Comparison of ENCODE assay signal across 10 mouse cellular contexts in the genomic region with DNA sequence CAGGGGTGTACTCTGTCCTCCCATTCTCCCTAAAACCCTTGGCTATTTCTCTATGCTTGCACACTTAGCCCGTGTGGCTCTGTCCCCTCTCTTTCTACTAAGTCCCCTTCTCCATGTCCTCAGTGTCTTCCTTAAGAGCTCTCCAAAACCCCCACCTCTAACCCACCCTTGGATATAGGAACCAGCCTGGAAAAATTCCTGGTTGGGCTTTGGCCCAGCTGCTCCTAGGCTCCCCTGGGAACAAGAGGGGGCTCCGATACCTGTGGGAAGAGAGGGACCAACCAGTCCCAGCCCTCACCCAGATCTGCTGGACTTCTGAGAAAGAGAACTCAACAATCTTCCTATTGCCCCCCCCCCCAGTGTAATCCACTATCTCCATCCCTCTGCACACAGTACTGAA. TPM values are rescaled to one million over a fixed set of nuclear protein-coding genes. Genes with fewer than 3 reads are reported as not detected.
DNase-seq lines count a peak whose midpoint lies in the region; ATAC-seq and TF ChIP-seq lines count a peak whose summit lies in the region.
"Had no signal": no experiment of that assay in that cellular context is flagged by ENCODE, and none has a peak within 500 bp of the region (broad histone marks: within the 10 kb centered on the region; RNA-seq: fewer than 3 reads in every experiment).

No protein-coding gene starts in this region.

- no peak for TF ChIP-seq CTCF in intestine, postnatal 0 days (IDR thresholded peaks at IDR 0.05; ENCODE audit: low read depth)

- peaks cover 30% of the 10 kb centered on the region for H3K4me1 ChIP-seq in intestine, embryonic 14.5 days (replicated peaks; ENCODE audit: control insufficient read depth, insufficient read depth, low read length)
- H3K4me1 ChIP-seq in intestine, postnatal 0 days (replicated peaks; ENCODE audit: control insufficient read depth, insufficient read depth, low read length) = peaks cover 2% of the 10 kb centered on the region; the same call in 1 of the 2 replicates
- H3K4me1 ChIP-seq in limb, embryonic 10.5 days = peaks cover 41% of the 10 kb centered on the region

- no peaks in the 10 kb centered on the region for H3K9me3 ChIP-seq in intestine, embryonic 14.5 days (ENCODE audit: control insufficient read depth, low read length)
- no peaks in the 10 kb centered on the region for H3K9me3 ChIP-seq in intestine, postnatal 0 days (ENCODE audit: control insufficient read depth)
- H3K9me3 ChIP-seq in limb, embryonic 10.5 days (replicated peaks) = no peaks in the 10 kb centered on the region

- H3K4me2 ChIP-seq in intestine, embryonic 14.5 days (ENCODE audit: low read length) = peak overlapping the region; percentile 55; the same call in 1 of the 2 replicates
- no peak overlapping the region for H3K4me2 ChIP-seq in intestine, postnatal 0 days (replicated peaks; ENCODE audit: low read depth)

- no peak overlapping the region for H3K9ac ChIP-seq in intestine, embryonic 14.5 days (ENCODE audit: low read length)
- H3K9ac ChIP-seq in intestine, postnatal 0 days (ENCODE audit: low read depth, low read length) = no peak overlapping the region

- ATAC-seq in intestine, embryonic 14.5 days (replicated peaks; ENCODE audit: low FRiP score, low TSS enrichment, low read depth) = no peak
- ATAC-seq in intestine, postnatal 0 days = no peak

- no peaks in the 10 kb centered on the region for H3K27me3 ChIP-seq in intestine, embryonic 14.5 days (replicated peaks; ENCODE audit: control insufficient read depth, insufficient read depth, low read length)
- H3K27me3 ChIP-seq in intestine, postnatal 0 days (replicated peaks; ENCODE audit: control insufficient read depth, insufficient read depth, low read length) = no peaks in the 10 kb centered on the region
- H3K27me3 ChIP-seq in limb, embryonic 10.5 days (ENCODE audit: low read depth, poor library complexity, severe bottlenecking) = peaks cover 14% of the 10 kb centered on the region

- H3K36me3 ChIP-seq in intestine, embryonic 14.5 days (ENCODE audit: control insufficient read depth, insufficient read depth, low read length) = no peaks in the 10 kb centered on the region
- H3K36me3 ChIP-seq in intestine, postnatal 0 days (ENCODE audit: control insufficient read depth, insufficient read depth) = no peaks in the 10 kb centered on the region
- H3K36me3 ChIP-seq in limb, embryonic 10.5 days = 0 out of 2 replicates have a peak, but pooled peaks cover 3% of the 10 kb centered on the region

- WGBS in intestine, embryonic 14.5 days = 24% methylated on average over 2 of the region's 2 CpGs
- WGBS in intestine, postnatal 0 days = 61% methylated on average over 2 of the region's 2 CpGs
- 24% methylated on average over 2 of the region's 2 CpGs for WGBS in limb, embryonic 10.5 days

- peak; percentile 43 for DNase-seq in cerebellum, adult 9-10 months
- DNase-seq in cerebellum, adult 8-10 months = no peak
- DNase-seq in intestine, embryonic 14.5 days (ENCODE audit: low spot score) = no peak
- DNase-seq in 3T3-L1 (ENCODE audit: low read depth, low spot score) = peak; percentile 49
- no peak for DNase-seq in limb, embryonic 10.5 days (ENCODE audit: low spot score)
- DNase-seq in spleen, adult 18-20 months = no peak
- no peak for DNase-seq in gastrocnemius, postnatal 4 days (ENCODE audit: low spot score in 2 of 2)
- DNase-seq: layer of hippocampus, adult 9-11 months; lung, adult 2 months had no signal

- H3K27ac ChIP-seq in intestine, embryonic 14.5 days (ENCODE audit: low read depth) = 0 out of 2 replicates have a peak overlapping the region, but pooled peaks have one; percentile 1
- H3K27ac ChIP-seq in intestine, postnatal 0 days (ENCODE audit: low read depth, low read length) = no peak overlapping the region
- H3K27ac ChIP-seq in limb, embryonic 10.5 days = 0 out of 2 replicates have a peak overlapping the region, but pooled peaks have one; percentile 98

- no peak overlapping the region for H3K4me3 ChIP-seq in intestine, embryonic 14.5 days (ENCODE audit: low read depth, low read length)
- H3K4me3 ChIP-seq in intestine, postnatal 0 days (ENCODE audit: low read depth, low read length) = no peak overlapping the region
- H3K4me3 ChIP-seq in limb, embryonic 10.5 days = no peak overlapping the region

RNA-seq across cellular contexts. Expression of a gene that starts 1.4 kb away (rescaled TPM):
- polyA plus RNA-seq in intestine, embryonic 14.5 days (2014; fragmentation: Nextera tagmentation; extraction: Ambion mirVana) = 5.2 and 6.5 TPM in 2 replicates
- polyA plus RNA-seq in intestine, postnatal 0 days (2015; fragmentation: Nextera tagmentation; extraction: Ambion mirVana) = 5.9 and 8.2 TPM in 2 replicates
- 2.0 and 3.1 TPM in 2 replicates for polyA plus RNA-seq in limb, embryonic 10.5 days (2016; fragmentation: Nextera tagmentation; extraction: Ambion mirVana)
- total RNA-seq in gastrocnemius, postnatal 4 days (2021) = 100 to 1,000 TPM in 1 of 2 experiments, 10 to 100 TPM in 1; 97.0 to 100 TPM

Comparison
In these comparisons a context has a peak if more than half of its experiments do, and no peak if none do; other contexts are left out.
1. DNase-seq: peak in cerebellum, adult 9-10 months (single experiment) and 3T3-L1 (single experiment); none in cerebellum, adult 8-10 months (single experiment), intestine, embryonic 14.5 days (single experiment), limb, embryonic 10.5 days (single experiment), spleen, adult 18-20 months (0 of 2) and gastrocnemius, postnatal 4 days (0 of 2).